Mouse (Mus musculus): ENCODE measurements around the gene Actn1.

GRCm38 (mm10) chr12:80291895-80292435, 31.8 kb upstream of the Actn1 start:
- TF ChIP-seq CTCF (IDR thresholded peaks at IDR 0.05; ENCODE audit: low read depth): no peak
- TF ChIP-seq EP300 (IDR thresholded peaks at IDR 0.05; ENCODE audit: low read depth): no peak

All from heart, postnatal 0 days (tissue).